ENCODE assay signal across 19 mouse cellular contexts in genomic region chr6:56759324-56759723, GRCm38 (mm10). TPM values are rescaled to one million over a fixed set of nuclear protein-coding genes. Genes with fewer than 3 reads are reported as not detected.
A peak's percentile ranks its signal among the peaks of the same experiment; 100 is the strongest.
DNase-seq lines count a peak whose midpoint lies in the region; ATAC-seq and TF ChIP-seq lines count a peak whose summit lies in the region.
"Had no signal": no experiment of that assay in that cellular context is flagged by ENCODE, and none has a peak within 500 bp of the region (broad histone marks: within the 10 kb centered on the region; RNA-seq: fewer than 3 reads in every experiment).

No protein-coding gene starts in this region.

- H3K4me1 ChIP-seq in lung, postnatal 0 days (ENCODE audit: insufficient read depth, low read depth, low read length): no peaks in the 10 kb centered on the region
- H3K4me1 ChIP-seq: embryonic facial prominence, embryonic 10.5 days; embryonic facial prominence, embryonic 12.5 days; forebrain, embryonic 10.5 days; forebrain, embryonic 12.5 days had no signal

- peak; percentile 50; the same call in 1 of the 2 replicates for ATAC-seq in granulocyte monocyte progenitor cell, adult 5-6 weeks (replicated peaks; ENCODE audit: poor library complexity, severe bottlenecking)
- no peak for ATAC-seq in lung, postnatal 0 days
- ATAC-seq: forebrain, embryonic 14.5 days; forebrain, embryonic 16.5 days had no signal

- no peak overlapping the region for H3K9ac ChIP-seq in lung, postnatal 0 days (replicated peaks; ENCODE audit: low read depth)
- H3K9ac ChIP-seq: embryonic facial prominence, embryonic 12.5 days; forebrain, embryonic 12.5 days had no signal

- TF ChIP-seq EP300 in lung, postnatal 0 days (IDR thresholded peaks at IDR 0.05): no peak

- no peak for TF ChIP-seq CTCF in lung, postnatal 0 days (IDR thresholded peaks at IDR 0.05)

- H3K27me3 ChIP-seq in lung, postnatal 0 days (replicated peaks; ENCODE audit: insufficient read depth, low read length): no peaks in the 10 kb centered on the region
- H3K27me3 ChIP-seq: embryonic facial prominence, embryonic 12.5 days; forebrain, embryonic 12.5 days had no signal

- DNase-seq in fat pad, adult 2 months (ENCODE audit: extremely low read depth, low read depth, low spot score): peak; percentile 57
- no peak for DNase-seq in adrenal gland, adult 8-10 months
- no peak for DNase-seq in heart, postnatal 10 days
- DNase-seq in lung, postnatal 0 days (ENCODE audit: low spot score): no peak
- DNase-seq: adrenal gland, adult 2 months; adrenal gland, postnatal 14 days; adrenal gland, postnatal 36 days; cerebellum, adult 11-12 months; cerebellum, adult 2 months; cerebellum, adult 9-10 months; cerebellum, postnatal 10 days; cerebellum, postnatal 25 days had no signal

- no peak overlapping the region for H3K4me2 ChIP-seq in lung, postnatal 0 days (replicated peaks; ENCODE audit: low read depth, low read length)
- H3K4me2 ChIP-seq: embryonic facial prominence, embryonic 12.5 days; forebrain, embryonic 12.5 days had no signal

- H3K4me3 ChIP-seq in lung, postnatal 0 days (ENCODE audit: low read depth, low read length): no peak overlapping the region
- H3K4me3 ChIP-seq: embryonic facial prominence, embryonic 10.5 days; embryonic facial prominence, embryonic 12.5 days; forebrain, embryonic 10.5 days; forebrain, embryonic 12.5 days had no signal

- no peaks in the 10 kb centered on the region for H3K9me3 ChIP-seq in lung, postnatal 0 days (ENCODE audit: low read length)
- H3K9me3 ChIP-seq: embryonic facial prominence, embryonic 10.5 days; embryonic facial prominence, embryonic 12.5 days; forebrain, embryonic 10.5 days; forebrain, embryonic 12.5 days had no signal

- peaks cover 26% of the 10 kb centered on the region for H3K36me3 ChIP-seq in lung, postnatal 0 days (ENCODE audit: insufficient read depth, low read length)

- intact Hi-C loops in heart, postnatal 10 days (cut with DNase I): no loop called here

- H3K27ac ChIP-seq in lung, postnatal 0 days (ENCODE audit: low read length): no peak overlapping the region
- H3K27ac ChIP-seq: embryonic facial prominence, embryonic 10.5 days; embryonic facial prominence, embryonic 12.5 days; forebrain, embryonic 10.5 days; forebrain, embryonic 12.5 days had no signal

- 91% methylated on average over 1 of the region's 1 CpGs for WGBS in lung, postnatal 0 days

RNA-seq across cellular contexts. Expression of gene Kbtbd2, which starts 38.3 kb away (rescaled TPM):
- total RNA-seq in granulocyte monocyte progenitor cell, adult 5-6 weeks (2014; fragmentation: Nextera tagmentation): 25.0 and 31.4 TPM in 2 replicates
- total RNA-seq in granulocyte monocyte progenitor cell, adult 5-6 weeks (2017): 25.4 and 34.2 TPM in 2 replicates
- total RNA-seq in adrenal gland, adult 8-10 months (2022): 10 to 100 TPM; 31.8 to 37.0 (median 33.8) TPM
- 10 to 100 TPM; 38.3 to 43.1 TPM for total RNA-seq in heart, postnatal 10 days (2021)
- 20.5 and 21.5 TPM in 2 replicates for polyA plus RNA-seq in lung, postnatal 0 days (2015; fragmentation: Nextera tagmentation; extraction: Ambion mirVana)

RNA-seq across cellular contexts. Expression of gene Avl9, which starts 44.6 kb away (rescaled TPM):
- 14.7 and 16.8 TPM in 2 replicates for total RNA-seq in granulocyte monocyte progenitor cell, adult 5-6 weeks (2014; fragmentation: Nextera tagmentation)
- total RNA-seq in granulocyte monocyte progenitor cell, adult 5-6 weeks (2017): 16.2 and 20.7 TPM in 2 replicates
- 10 to 100 TPM; 29.5 to 36.6 (median 31.3) TPM for total RNA-seq in adrenal gland, adult 8-10 months (2022)
- total RNA-seq in heart, postnatal 10 days (2021): 1 to 10 TPM; 7.9 to 9.1 TPM
- polyA plus RNA-seq in lung, postnatal 0 days (2015; fragmentation: Nextera tagmentation; extraction: Ambion mirVana): 9.6 and 10.2 TPM in 2 replicates

RNA-seq across cellular contexts. Expression of gene Lsm5, which starts 54.8 kb away (rescaled TPM):
- 187 and 189 TPM in 2 replicates for total RNA-seq in granulocyte monocyte progenitor cell, adult 5-6 weeks (2014; fragmentation: Nextera tagmentation)
- total RNA-seq in granulocyte monocyte progenitor cell, adult 5-6 weeks (2017): 202 and 238 TPM in 2 replicates
- total RNA-seq in adrenal gland, adult 8-10 months (2022): 10 to 100 TPM; 20.1 to 25.2 (median 23.4) TPM
- 10 to 100 TPM; 21.5 to 22.2 TPM for total RNA-seq in heart, postnatal 10 days (2021)
- polyA plus RNA-seq in lung, postnatal 0 days (2015; fragmentation: Nextera tagmentation; extraction: Ambion mirVana): 68.0 and 70.7 TPM in 2 replicates

Comparison
In these comparisons a context has a peak if more than half of its experiments do, and no peak if none do; other contexts are left out.
1. RNA of gene Lsm5, which starts 54.8 kb away (total RNA-seq): 187 to 238 TPM in granulocyte monocyte progenitor cell, adult 5-6 weeks; 20.1 to 25.2 TPM in adrenal gland, adult 8-10 months and 21.5 to 22.2 TPM in heart, postnatal 10 days; every median in the first group is over 4 times any median in the second.